Mouse (Mus musculus): ENCODE measurements at regions not wholly inside any gene's neighbourhood (a gene's known extent, or its start where the extent isn't known, plus 50 kb on each side); places are given as distances from the start of the nearest gene placed in this dataset.

GRCm38 (mm10) chr1:138011581-138011980 is 163.9 kb downstream of the Ptprc start:
- DNase-seq (ENCODE audit: low spot score) = no peak

- no peak for DNase-seq (ENCODE audit: low spot score)
These were observed 164.5 kb downstream of the Ptprc start for GRCm38 (mm10) chr1:138010910-138011477.

GRCm38 (mm10) chr1:138006811-138007210 is 168.7 kb downstream of the Ptprc start:
- no peak for DNase-seq (ENCODE audit: low spot score)

GRCm38 (mm10) chr1:138004319-138004718 is 171.2 kb downstream of the Ptprc start:
- DNase-seq (ENCODE audit: low spot score) = no peak

- no peak for DNase-seq (ENCODE audit: low spot score)
These were observed 176.1 kb downstream of the Ptprc start for GRCm38 (mm10) chr1:137999268-137999900.

GRCm38 (mm10) chr1:137996041-137996440 is 179.5 kb downstream of the Ptprc start:
- DNase-seq (ENCODE audit: low spot score) = no peak

GRCm38 (mm10) chr1:137991936-137992335 is 183.6 kb downstream of the Ptprc start:
- DNase-seq (ENCODE audit: low spot score) = no peak

- DNase-seq (ENCODE audit: low spot score) = no peak
These were observed 184.1 kb downstream of the Ptprc start for GRCm38 (mm10) chr1:137991412-137991811.

- DNase-seq (ENCODE audit: low spot score) = no peak
These were observed 202.1 kb downstream of the Ptprc start for GRCm38 (mm10) chr1:137973406-137973805.

- DNase-seq (ENCODE audit: low spot score) = no peak
These were observed 202.7 kb downstream of the Ptprc start for GRCm38 (mm10) chr1:137972620-137973350.

- no peak for DNase-seq (ENCODE audit: low spot score)
These were observed 209.2 kb downstream of the Ptprc start for GRCm38 (mm10) chr1:137966151-137966836.

GRCm38 (mm10) chr1:137963656-137964055 is 211.9 kb downstream of the Ptprc start:
- DNase-seq (ENCODE audit: low spot score) = no peak

- DNase-seq (ENCODE audit: low spot score) = no peak
These were observed 217.5 kb downstream of the Ptprc start for GRCm38 (mm10) chr1:137958040-137958439.

- no peak for DNase-seq (ENCODE audit: low spot score)
These were observed 219.5 kb downstream of the Ptprc start for GRCm38 (mm10) chr1:137955993-137956392.

- DNase-seq (ENCODE audit: low spot score) = no peak
These were observed 220.4 kb downstream of the Ptprc start for GRCm38 (mm10) chr1:137955139-137955538.

- no peak for DNase-seq (ENCODE audit: low spot score)
These were observed 222.1 kb downstream of the Ptprc start for GRCm38 (mm10) chr1:137953369-137953768.

GRCm38 (mm10) chr1:137952777-137953176 is 222.7 kb downstream of the Ptprc start:
- no peak for DNase-seq (ENCODE audit: low spot score)

- DNase-seq (ENCODE audit: low spot score) = no peak
These were observed 227.6 kb downstream of the Ptprc start for GRCm38 (mm10) chr1:137947900-137948299.

- no peak for DNase-seq (ENCODE audit: low spot score)
These were observed 233.6 kb downstream of the Ptprc start for GRCm38 (mm10) chr1:137941776-137942522.

- no peak for DNase-seq (ENCODE audit: low spot score)
These were observed 239.8 kb downstream of the Ptprc start for GRCm38 (mm10) chr1:137935746-137936145.

- no peak for DNase-seq (ENCODE audit: low spot score)
These were observed 245.7 kb downstream of the Ptprc start for GRCm38 (mm10) chr1:137929764-137930163.
